Mouse (Mus musculus): ENCODE measurements around the gene Kcnj11.

Kcnj11 gene

GRCm38 (mm10) chr7:46100563-46100962, at the start of gene Kcnj11:
Gene Kcnj11, minus strand, starts transcription at chr7:46100764.
- DNase-seq (ENCODE audit: low spot score in 2 of 2): peak; percentile 16 to 50

GRCm38 (mm10) chr7:46147417-46147816, 46.9 kb upstream of the Kcnj11 start:
- DNase-seq (ENCODE audit: low spot score in 2 of 2): no peak

- no peak for DNase-seq (ENCODE audit: low spot score in 2 of 2)
These were observed 46.2 kb upstream of the Kcnj11 start for GRCm38 (mm10) chr7:46146675-46147308.

GRCm38 (mm10) chr7:46144061-46144460, 43.5 kb upstream of the Kcnj11 start:
- DNase-seq (ENCODE audit: low spot score in 2 of 2): no peak

- no peak for DNase-seq (ENCODE audit: low spot score in 2 of 2)
These were observed 37.9 kb upstream of the Kcnj11 start for GRCm38 (mm10) chr7:46138329-46138930.

- no peak for DNase-seq (ENCODE audit: low spot score in 2 of 2)
These were observed 33.3 kb upstream of the Kcnj11 start for GRCm38 (mm10) chr7:46133858-46134257.

- no peak for DNase-seq (ENCODE audit: low spot score in 2 of 2)
These were observed 31.7 kb upstream of the Kcnj11 start for GRCm38 (mm10) chr7:46132229-46132628.

- DNase-seq (ENCODE audit: low spot score in 2 of 2): no peak
These were observed 31.2 kb upstream of the Kcnj11 start for GRCm38 (mm10) chr7:46131806-46132205.

- DNase-seq (ENCODE audit: low spot score in 2 of 2): peak; percentile 24 to 26
These were observed 30.7 kb upstream of the Kcnj11 start for GRCm38 (mm10) chr7:46131266-46131665.

GRCm38 (mm10) chr7:46130723-46131122, 30.2 kb upstream of the Kcnj11 start:
- DNase-seq (ENCODE audit: low spot score in 2 of 2): peak in 1 of 2 experiments; percentile 21

- DNase-seq (ENCODE audit: low spot score in 2 of 2): no peak
These were observed 29.1 kb upstream of the Kcnj11 start for GRCm38 (mm10) chr7:46129463-46130179.

GRCm38 (mm10) chr7:46128196-46128595, 27.6 kb upstream of the Kcnj11 start:
- no peak for DNase-seq (ENCODE audit: low spot score in 2 of 2)

- no peak for DNase-seq (ENCODE audit: low spot score in 2 of 2)
These were observed 24.8 kb upstream of the Kcnj11 start for GRCm38 (mm10) chr7:46125340-46125739.

GRCm38 (mm10) chr7:46124460-46124859, 23.9 kb upstream of the Kcnj11 start:
- DNase-seq (ENCODE audit: low spot score in 2 of 2): no peak

GRCm38 (mm10) chr7:46122964-46123363, 22.4 kb upstream of the Kcnj11 start:
- DNase-seq (ENCODE audit: low spot score in 2 of 2): no peak

GRCm38 (mm10) chr7:46117035-46117434, 16.5 kb upstream of the Kcnj11 start:
- no peak for DNase-seq (ENCODE audit: low spot score in 2 of 2)

- DNase-seq (ENCODE audit: low spot score in 2 of 2): no peak
These were observed 15.6 kb upstream of the Kcnj11 start for GRCm38 (mm10) chr7:46116118-46116581.

- DNase-seq (ENCODE audit: low spot score in 2 of 2): no peak
These were observed 12.9 kb upstream of the Kcnj11 start for GRCm38 (mm10) chr7:46113435-46113834.

- no peak for DNase-seq (ENCODE audit: low spot score in 2 of 2)
These were observed 11.4 kb upstream of the Kcnj11 start for GRCm38 (mm10) chr7:46111938-46112337.

GRCm38 (mm10) chr7:46111212-46111817, 10.8 kb upstream of the Kcnj11 start:
- DNase-seq (ENCODE audit: low spot score in 2 of 2): no peak

- DNase-seq (ENCODE audit: low spot score in 2 of 2): no peak
These were observed 9.5 kb upstream of the Kcnj11 start for GRCm38 (mm10) chr7:46110079-46110478.

GRCm38 (mm10) chr7:46105484-46105883, 4.9 kb upstream of the Kcnj11 start:
- DNase-seq (ENCODE audit: low spot score in 2 of 2): no peak
